Mouse (Mus musculus) megakaryocyte, embryonic 14.5 days (primary cell): Measurements from ENCODE around the gene Bcl2l13.

Source experiments
- FLI1 ChIP-seq: IDR thresholded peaks from 2 replicates; pipeline ENCODE4 v1.6.1; 2012; ENCODE audit warnings: low read length, inconsistent platforms, mixed read lengths
- GATA1 ChIP-seq: IDR thresholded peaks from 3 replicates; pipeline ENCODE4 v1.6.1; 2012; ENCODE audit warnings: mixed read lengths, low read length, inconsistent platforms, borderline replicate concordance

- no peak for TF ChIP-seq GATA1
- TF ChIP-seq FLI1, result no peak
Measured at GRCm38 (mm10) chr6:120837152-120837530, 1.1 kb downstream of the Bcl2l13 start.
